Mouse (Mus musculus): ENCODE measurements around the gene Slfn3. TPM values are rescaled to one million over a fixed set of nuclear protein-coding genes. Genes with fewer than 3 reads are reported as not detected.

Gene Slfn3
- polyA plus RNA-seq, 1 experiment, result 0.60 TPM

DNA sequence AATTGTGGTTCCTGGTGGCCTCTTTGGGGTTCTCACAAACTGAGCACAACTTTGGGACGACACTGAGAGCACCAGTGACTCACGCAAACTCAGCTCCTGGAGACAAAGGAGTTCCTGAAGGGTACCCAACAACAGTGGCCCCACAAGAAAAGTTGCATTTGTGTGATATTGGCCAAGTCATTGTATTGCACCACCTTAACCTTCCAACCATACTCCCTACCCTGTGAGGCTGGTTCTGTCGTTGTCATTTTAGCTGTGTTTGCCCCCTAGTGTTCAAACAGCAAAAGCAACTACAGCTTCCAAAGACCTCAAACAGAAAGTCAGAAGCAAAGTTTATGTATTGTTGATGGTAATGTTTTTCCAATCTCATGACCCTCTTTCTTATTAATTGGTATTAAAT, 72.0 kb downstream of the Slfn3 start:
- no peak for DNase-seq (ENCODE audit: extremely low spot score in 1 of 2, low spot score in 1 of 2)

Other genes starting within 250 kb of the Slfn3 start
- gene Slfn5, start 240.0 kb upstream of the Slfn3 start, polyA plus RNA-seq (2012; rRNA removed), result 4.6 and 5.1 TPM in 2 replicates
- gene Slfn9, start 199.5 kb upstream of the Slfn3 start, polyA plus RNA-seq (2012; rRNA removed), result 0.30 and 0.36 TPM in 2 replicates
- gene Slfn8, start 170.5 kb upstream of the Slfn3 start, polyA plus RNA-seq (2012; rRNA removed), result 0.68 and 0.92 TPM in 2 replicates
- gene Slfn2, start 126.2 kb upstream of the Slfn3 start, polyA plus RNA-seq (2012; rRNA removed), result 1.6 and 3.2 TPM in 2 replicates
- gene Slfn1, start 74.5 kb upstream of the Slfn3 start, polyA plus RNA-seq (2012; rRNA removed), result 0.08 TPM in 2 replicates
- 0.04 and 0.08 TPM in 2 replicates for gene Slfn4, start 16.1 kb upstream of the Slfn3 start, polyA plus RNA-seq (2012; rRNA removed)
- gene Slfn14, start 95.4 kb downstream of the Slfn3 start, polyA plus RNA-seq (2012; rRNA removed), result not detected in 2 replicates
- gene Ap2b1, start 107.7 kb downstream of the Slfn3 start, polyA plus RNA-seq (2012; rRNA removed), result 115 and 125 TPM in 2 replicates
- gene Pex12, start 111.3 kb downstream of the Slfn3 start, polyA plus RNA-seq (2012; rRNA removed), result 7.3 and 8.7 TPM in 2 replicates
- 341 and 351 TPM in 2 replicates for gene Rasl10b, start 217.8 kb downstream of the Slfn3 start, polyA plus RNA-seq (2012; rRNA removed)
- gene Gas2l2, start 238.1 kb downstream of the Slfn3 start, polyA plus RNA-seq (2012; rRNA removed), result 0.04 TPM in 1 of 2 replicates, not detected in the other
- gene 1700020L24Rik, start 246.3 kb downstream of the Slfn3 start, polyA plus RNA-seq (2012; rRNA removed), result 0.60 and 0.80 TPM in 2 replicates